Mouse (Mus musculus) heart, embryonic 14.5 days (tissue): ENCODE data around the gene Cpox. TPM values are rescaled to one million over a fixed set of nuclear protein-coding genes. Genes with fewer than 3 reads are reported as not detected.

Experiments used
- ATAC-seq: fragments of 200-750 bp; cut with Nextera tagmentation; 2 replicates; pipeline ENCODE4 v1.8.0; 2017; ENCODE audit warnings: low read depth, moderate TSS enrichment; ENCODE audit not compliant: insufficient number of reproducible peaks, insufficient read depth, low FRiP score
- H3K27ac ChIP-seq, 2 experiments: fragments of 200-500 bp in 1 of 2; fragments of 300-500 bp in 1 of 2; sonication (generic) in 1 of 2; replicated peaks in 1 of 2; 2 replicates each; pipeline ENCODE4 v1.5.1; 2012 to 2014; ENCODE audit warnings: low read depth in 2 of 2, low read length in 2 of 2, control low read depth in 1 of 2, mild to moderate bottlenecking in 1 of 2, mixed read lengths in 1 of 2; ENCODE audit not compliant: control insufficient read depth in 1 of 2, insufficient read depth in 1 of 2
- H3K27me3 ChIP-seq: fragments of 300-500 bp; sonication (generic); 2 replicates; pipeline ENCODE4 v1.6.1; 2014; ENCODE audit warnings: mild to moderate bottlenecking, low read length, control low read depth; ENCODE audit not compliant: control insufficient read depth, insufficient read depth
- H3K36me3 ChIP-seq: fragments of 300-500 bp; sonication (generic); 2 replicates; pipeline ENCODE4 v1.6.1; 2014; ENCODE audit warnings: mild to moderate bottlenecking, control low read depth, low read length, mixed read lengths; ENCODE audit not compliant: control insufficient read depth, insufficient read depth
- H3K4me1 ChIP-seq, 2 experiments: fragments of 200-500 bp in 1 of 2; fragments of 300-500 bp in 1 of 2; sonication (generic) in 1 of 2; 2 replicates each; pipeline ENCODE4 v1.6.1; 2012 to 2014; ENCODE audit warnings: low read length in 2 of 2, control low read depth in 1 of 2, mixed read lengths in 1 of 2; ENCODE audit not compliant: control insufficient read depth in 2 of 2, insufficient read depth in 2 of 2
- H3K4me2 ChIP-seq: fragments of 300-500 bp; sonication (generic); 2 replicates; pipeline ENCODE4 v1.6.1; 2014; ENCODE audit warnings: mild to moderate bottlenecking, low read length
- H3K4me3 ChIP-seq, 2 experiments: fragments of 200-500 bp in 1 of 2; fragments of 300-500 bp in 1 of 2; sonication (generic) in 1 of 2; 2 replicates each; pipeline ENCODE4 v1.5.1; 2012 to 2014; ENCODE audit warnings: low read length in 2 of 2, mild to moderate bottlenecking in 2 of 2, control low read depth in 1 of 2, low read depth in 1 of 2, moderate library complexity in 1 of 2; ENCODE audit not compliant: control insufficient read depth in 1 of 2, insufficient read depth in 1 of 2
- H3K9ac ChIP-seq: fragments of 300-500 bp; sonication (generic); 2 replicates; pipeline ENCODE4 v1.6.1; 2014; ENCODE audit warnings: mild to moderate bottlenecking, low read length
- H3K9me3 ChIP-seq: fragments of 300-500 bp; sonication (generic); 2 replicates; pipeline ENCODE4 v1.6.1; 2016; ENCODE audit warnings: low read length, control low read depth; ENCODE audit not compliant: control insufficient read depth
- WGBS: fragments of 180-500 bp; shearing (Covaris S2); extraction: QIAGEN DNeasy Blood & Tissue Kit; methylation state at CpG from one replicate; pipeline ENCODE4 v1.1.7; 2014; 5-methylcytosine and 5-hydroxymethylcytosine counted together
- polyA plus RNA-seq: library from polyadenylated mRNA; unstranded; fragments of >200 nt; fragmentation: Nextera tagmentation; extraction: Ambion mirVana; gene quantifications from 2 replicates; pipeline ENCODE4 v1.2.1, GENCODE M21; 2014

Gene Cpox
- polyA plus RNA-seq = 38.4 and 41.3 TPM in 2 replicates

- peaks cover 21% of the 10 kb centered on the region for H3K36me3 ChIP-seq
- peak within 1 kb of the TSS; percentile 83 for H3K4me2 ChIP-seq
- H3K27me3 ChIP-seq = no peaks in the 10 kb centered on the region
- peak within 1 kb of the TSS; percentile 89 for H3K9ac ChIP-seq
- peak within 1 kb of the TSS; percentile 85 to 91 for H3K27ac ChIP-seq
- ATAC-seq = peak; percentile 97
- H3K4me3 ChIP-seq = peak within 1 kb of the TSS; percentile 92 to 93
- H3K9me3 ChIP-seq = no peaks in the 10 kb centered on the region
- WGBS = under 1% methylated on average over 47 of the region's 51 CpGs
- H3K4me1 ChIP-seq = peaks cover 2 to 23% of the 10 kb centered on the region in 2 experiments
Measured at GRCm38 (mm10) chr16:58669917-58670630, at the start of gene Cpox. TSS of gene Cpox (plus strand) at chr16:58670292.

DNA sequence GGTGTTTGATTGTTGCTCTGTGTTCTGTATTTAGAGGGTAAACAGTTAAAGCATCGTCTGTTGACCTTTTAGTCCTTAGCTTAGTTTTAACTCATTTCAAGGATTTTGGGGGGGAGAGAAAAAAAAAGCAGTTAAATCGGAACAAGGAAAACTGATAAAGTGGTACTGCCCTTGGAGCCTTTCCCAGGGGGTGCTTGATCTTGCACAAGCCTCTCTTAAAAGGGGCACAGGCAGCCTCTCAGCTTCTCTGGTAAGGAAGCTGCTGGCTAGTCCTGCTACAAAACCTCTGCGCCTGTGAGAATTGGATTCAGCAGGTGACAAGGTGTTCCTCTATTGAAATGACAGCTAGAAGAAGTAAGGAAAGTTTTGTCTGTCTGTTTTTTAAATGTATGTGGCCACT, 47.7 kb upstream of the Cpox start:
- Histone ChIP-seq H3K9me3 (no peaks in the 10 kb centered on the region), H3K4me1 (no peaks in the 10 kb centered on the region), H3K27ac (no peak overlapping the region), H3K4me2 (no peak overlapping the region), H3K9ac (no peak overlapping the region), H3K27me3 (no peaks in the 10 kb centered on the region), H3K36me3 (no peaks in the 10 kb centered on the region), H3K4me3 (no peak overlapping the region)
- ATAC-seq = no peak
- WGBS = 67% methylated on average over 3 of the region's 3 CpGs

DNA sequence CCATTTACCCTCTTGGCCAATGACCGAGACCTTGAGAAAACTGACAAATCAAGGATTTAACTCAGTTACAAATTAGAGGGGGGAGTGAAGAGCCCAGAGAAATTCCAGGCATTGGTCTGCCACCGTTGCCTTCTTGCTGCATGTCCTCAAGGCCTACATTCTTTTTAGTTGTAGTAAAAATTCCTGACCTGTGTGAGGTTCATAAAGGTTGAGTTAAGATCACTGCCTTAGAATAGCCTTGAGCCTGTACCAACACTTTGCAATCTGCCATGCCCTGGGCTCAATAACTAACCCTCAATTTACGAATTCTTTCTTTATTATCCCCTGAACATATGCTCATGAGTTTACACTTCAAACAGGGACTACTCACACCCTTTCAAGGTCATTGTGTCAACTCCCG, 47.0 kb upstream of the Cpox start:
- H3K4me3 ChIP-seq = no peak overlapping the region

DNA sequence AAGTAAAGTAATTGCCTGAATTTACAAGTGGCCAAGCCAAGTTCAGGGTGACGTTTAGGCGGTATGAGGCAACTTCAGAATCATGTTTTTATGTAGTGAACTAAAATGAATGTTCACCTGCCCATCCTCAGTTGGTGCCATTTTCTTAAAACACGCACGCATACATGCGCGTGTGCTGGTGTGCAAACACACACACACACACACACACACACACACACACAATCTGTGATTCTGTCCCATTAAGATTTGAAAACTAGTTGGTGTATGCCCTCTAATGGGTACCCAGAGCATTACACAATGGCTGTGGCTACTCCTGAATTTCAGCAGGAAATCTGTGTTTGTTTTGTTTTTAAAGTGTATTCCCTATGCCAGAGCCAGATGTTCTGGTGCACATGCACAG, 46.1 kb upstream of the Cpox start:
- no peaks in the 10 kb centered on the region for H3K9me3 ChIP-seq
- WGBS = 78% methylated on average over 6 of the region's 6 CpGs
- no peaks in the 10 kb centered on the region for H3K27me3 ChIP-seq
- no peaks in the 10 kb centered on the region for H3K36me3 ChIP-seq
- no peaks in the 10 kb centered on the region for H3K4me1 ChIP-seq
- no peak overlapping the region for H3K4me3 ChIP-seq
- H3K4me2 ChIP-seq = no peak overlapping the region
- no peak overlapping the region for H3K27ac ChIP-seq
- ATAC-seq = no peak
- H3K9ac ChIP-seq = no peak overlapping the region

More for the DNA sequence above, 47.0 kb upstream of the Cpox start:
- H3K27ac ChIP-seq = no peak overlapping the region
- no peaks in the 10 kb centered on the region for H3K4me1 ChIP-seq
- no peaks in the 10 kb centered on the region for H3K9me3 ChIP-seq
- no peak for ATAC-seq
- H3K36me3 ChIP-seq = no peaks in the 10 kb centered on the region
- 56% methylated on average over 4 of the region's 4 CpGs for WGBS
- no peak overlapping the region for H3K4me2 ChIP-seq
- H3K9ac ChIP-seq = no peak overlapping the region
- H3K27me3 ChIP-seq = no peaks in the 10 kb centered on the region

GRCm38 (mm10) chr16:58627597-58628335, 42.3 kb upstream of the Cpox start:
- H3K4me3 ChIP-seq = no peak overlapping the region
- no peak for ATAC-seq
- WGBS = 87% methylated on average over 4 of the region's 4 CpGs
- no peaks in the 10 kb centered on the region for H3K4me1 ChIP-seq
- no peak overlapping the region for H3K9ac ChIP-seq
- no peak overlapping the region for H3K27ac ChIP-seq
- no peak overlapping the region for H3K4me2 ChIP-seq
- H3K36me3 ChIP-seq = no peaks in the 10 kb centered on the region
- H3K27me3 ChIP-seq = no peaks in the 10 kb centered on the region
- no peaks in the 10 kb centered on the region for H3K9me3 ChIP-seq

DNA sequence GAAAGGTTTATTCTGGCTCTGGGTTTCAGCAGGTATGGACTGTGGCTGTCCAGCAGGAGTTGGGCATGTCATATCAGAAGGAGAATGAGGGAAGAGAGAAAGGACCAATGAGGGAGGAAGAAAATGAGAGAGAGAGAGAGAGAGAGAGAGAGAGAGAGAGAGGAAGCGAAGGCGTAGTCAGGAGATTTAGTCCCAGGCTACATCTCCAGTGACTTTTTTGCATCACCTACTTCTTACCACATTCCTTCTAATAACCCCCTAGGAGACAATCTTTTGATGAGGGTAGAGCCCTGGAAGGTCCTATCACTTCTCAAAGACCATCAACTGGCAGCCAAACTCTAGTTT, 41.8 kb upstream of the Cpox start:
- 91% methylated on average over 2 of the region's 2 CpGs for WGBS

GRCm38 (mm10) chr16:58628968-58629367, 41.1 kb upstream of the Cpox start:
- no peaks in the 10 kb centered on the region for H3K4me1 ChIP-seq
- H3K9me3 ChIP-seq = no peaks in the 10 kb centered on the region
- H3K4me2 ChIP-seq = no peak overlapping the region
- H3K4me3 ChIP-seq = no peak overlapping the region
- H3K27me3 ChIP-seq = no peaks in the 10 kb centered on the region
- no peak for ATAC-seq
- no peak overlapping the region for H3K9ac ChIP-seq
- no peak overlapping the region for H3K27ac ChIP-seq
- WGBS = 83% methylated on average over 5 of the region's 5 CpGs
- no peaks in the 10 kb centered on the region for H3K36me3 ChIP-seq

More for the DNA sequence above, 41.8 kb upstream of the Cpox start:
- Histone ChIP-seq H3K4me2 (no peak overlapping the region), H3K4me3 (no peak overlapping the region), H3K9me3 (no peaks in the 10 kb centered on the region), H3K27ac (no peak overlapping the region), H3K36me3 (no peaks in the 10 kb centered on the region), H3K9ac (no peak overlapping the region), H3K4me1 (no peaks in the 10 kb centered on the region), H3K27me3 (no peaks in the 10 kb centered on the region)
- no peak for ATAC-seq
